Mouse (Mus musculus): ENCODE data around the gene Cdkl4. TPM values are rescaled to one million over a fixed set of nuclear protein-coding genes. Genes with fewer than 3 reads are reported as not detected.
"Not testable (repeated sequence)": the region's sequence is repeated elsewhere in the genome, so short reads cannot be mapped to it uniquely, and the experiment has no call there.

The Cdkl4 gene
- polyA plus RNA-seq, 1 experiment from 2014 or later: 0.36 TPM

- peak; percentile 67 for DNase-seq (ENCODE audit: low spot score)
Measured at GRCm38 (mm10) chr17:80563762-80564610, 13.6 kb downstream of the Cdkl4 start.

GRCm38 (mm10) chr17:80562792-80563191, 14.8 kb downstream of the Cdkl4 start:
- DNase-seq (ENCODE audit: low spot score): no peak

- peak; percentile 84 for DNase-seq (ENCODE audit: low spot score)
Measured at GRCm38 (mm10) chr17:80560669-80561401, 16.8 kb downstream of the Cdkl4 start.

GRCm38 (mm10) chr17:80559745-80560144, 17.9 kb downstream of the Cdkl4 start:
- no peak for DNase-seq (ENCODE audit: low spot score)

GRCm38 (mm10) chr17:80559050-80559449, 18.6 kb downstream of the Cdkl4 start:
- peak; percentile 62 for DNase-seq (ENCODE audit: low spot score)

GRCm38 (mm10) chr17:80558583-80558982, 19.0 kb downstream of the Cdkl4 start:
- DNase-seq (ENCODE audit: low spot score): no peak

GRCm38 (mm10) chr17:80557461-80557860, 20.2 kb downstream of the Cdkl4 start:
- DNase-seq (ENCODE audit: low spot score): no peak

GRCm38 (mm10) chr17:80553318-80554270, 24.0 kb downstream of the Cdkl4 start:
- DNase-seq (ENCODE audit: low spot score): peak; percentile 89

GRCm38 (mm10) chr17:80552653-80553052, 25.0 kb downstream of the Cdkl4 start:
- DNase-seq (ENCODE audit: low spot score): no peak

GRCm38 (mm10) chr17:80550981-80551380, 26.6 kb downstream of the Cdkl4 start:
- no peak for DNase-seq (ENCODE audit: low spot score)

- DNase-seq (ENCODE audit: low spot score): no peak
Measured at GRCm38 (mm10) chr17:80546846-80547245, 30.8 kb downstream of the Cdkl4 start.

GRCm38 (mm10) chr17:80546227-80546626, 31.4 kb downstream of the Cdkl4 start:
- no peak for DNase-seq (ENCODE audit: low spot score)

GRCm38 (mm10) chr17:80543646-80544045, 34.0 kb downstream of the Cdkl4 start:
- no peak for DNase-seq (ENCODE audit: low spot score)

- no peak for DNase-seq (ENCODE audit: low spot score)
Measured at GRCm38 (mm10) chr17:80537136-80537535, 40.5 kb downstream of the Cdkl4 start.

- DNase-seq (ENCODE audit: low spot score): no peak
Measured at GRCm38 (mm10) chr17:80535633-80536032, 42.0 kb downstream of the Cdkl4 start.

GRCm38 (mm10) chr17:80531351-80531750, 46.3 kb downstream of the Cdkl4 start:
- DNase-seq (ENCODE audit: low spot score): not testable (repeated sequence)

GRCm38 (mm10) chr17:80523231-80523630, 54.4 kb downstream of the Cdkl4 start:
- DNase-seq (ENCODE audit: low spot score): no peak

- no peak for DNase-seq (ENCODE audit: low spot score)
Measured at GRCm38 (mm10) chr17:80522229-80522556, 55.4 kb downstream of the Cdkl4 start.

- peak; percentile 47 for DNase-seq (ENCODE audit: low spot score)
Measured at GRCm38 (mm10) chr17:80521521-80522228, 55.9 kb downstream of the Cdkl4 start.

GRCm38 (mm10) chr17:80520537-80520936, 57.1 kb downstream of the Cdkl4 start:
- DNase-seq (ENCODE audit: low spot score): no peak

- no peak for DNase-seq (ENCODE audit: low spot score)
Measured at GRCm38 (mm10) chr17:80518811-80519210, 58.8 kb downstream of the Cdkl4 start.

All from thymus, postnatal 0 days (tissue).